Mouse (Mus musculus) spleen, postnatal 0 days (tissue): ENCODE data around the gene Tcte1. TPM values are rescaled to one million over a fixed set of nuclear protein-coding genes. Genes with fewer than 3 reads are reported as not detected.

ENCODE experiments used
- polyA plus RNA-seq: library from polyadenylated mRNA; unstranded; fragments of >200 nt; fragmentation: Nextera tagmentation; extraction: Ambion mirVana; gene quantifications from 2 replicates; pipeline ENCODE4 v1.2.1, GENCODE M21; 2015

Gene Tcte1
- polyA plus RNA-seq: not detected in 2 replicates

GRCm38 (mm10) chr17:45523263-45523662 lies at the start of gene Tcte1:
Tcte1 (plus strand) TSS chr17:45523434.

DNA sequence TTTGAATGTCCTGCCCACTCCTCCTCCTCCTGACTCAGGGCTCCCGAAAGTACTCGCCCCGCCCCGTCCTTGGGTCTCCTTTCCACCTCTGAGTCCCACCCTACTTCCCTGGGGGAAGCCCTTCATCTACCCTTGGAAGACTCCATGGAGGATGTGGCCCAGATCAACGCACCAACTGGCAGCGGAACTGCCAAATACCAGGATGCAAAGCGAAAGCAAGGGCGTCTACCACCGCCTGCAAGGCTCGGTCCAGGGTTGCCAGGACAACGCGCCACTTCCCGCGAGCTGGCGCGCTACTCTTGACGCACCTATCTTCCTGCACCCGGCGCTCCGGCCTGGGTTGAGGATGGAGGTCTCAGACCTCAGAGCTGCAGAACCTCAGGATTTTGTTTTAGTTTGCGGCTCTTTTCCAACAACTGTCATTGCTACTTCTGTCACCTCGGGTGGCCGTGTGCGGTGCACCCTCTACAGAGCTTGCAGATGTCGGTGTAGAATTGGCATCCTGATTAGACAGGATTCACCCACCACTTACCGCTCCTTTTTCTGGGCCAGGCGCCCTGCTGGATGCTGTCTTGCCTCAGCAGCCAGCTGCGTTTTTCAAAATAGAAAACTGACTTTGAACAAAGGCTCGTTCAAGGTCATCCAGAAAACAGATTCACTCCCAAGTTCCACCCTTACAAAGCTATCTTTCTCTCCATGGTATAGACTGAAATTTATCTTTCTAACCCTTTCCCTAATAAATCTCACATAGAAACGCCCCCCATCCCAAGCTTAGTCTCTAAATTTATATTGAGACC lies 48.4 kb upstream of the Tcte1 start, which contains the start of gene Spats1:
Spats1 (minus strand) TSS at position 747 of the 797 bp plus-strand sequence.

DNA sequence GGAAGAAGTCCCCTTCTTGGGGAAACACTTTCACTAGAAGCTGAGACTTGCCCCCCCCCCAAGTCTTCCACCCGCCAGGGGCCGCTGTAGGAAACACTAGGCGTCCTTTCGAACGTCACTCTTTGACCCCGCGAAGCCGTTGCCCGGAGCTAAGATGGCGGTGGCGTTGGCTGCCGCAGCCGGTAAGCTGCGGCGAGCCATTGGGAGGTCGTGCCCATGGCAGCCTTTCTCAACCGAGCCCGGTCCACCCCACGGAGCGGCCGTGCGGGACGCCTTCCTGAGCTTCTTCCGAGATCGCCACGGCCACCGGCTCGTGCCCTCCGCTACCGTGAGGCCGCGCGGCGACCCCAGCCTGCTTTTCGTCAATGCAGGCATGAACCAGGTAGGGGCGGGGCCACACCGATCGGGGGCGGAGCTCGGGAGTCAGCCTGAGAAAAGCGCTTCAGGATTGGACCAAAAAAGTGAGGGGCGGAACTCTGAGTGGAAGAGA lies 16.5 kb upstream of the Tcte1 start, which contains the start of gene Aars2:
Aars2 (plus strand) TSS at position 142 of the 490 bp plus-strand sequence.

DNA sequence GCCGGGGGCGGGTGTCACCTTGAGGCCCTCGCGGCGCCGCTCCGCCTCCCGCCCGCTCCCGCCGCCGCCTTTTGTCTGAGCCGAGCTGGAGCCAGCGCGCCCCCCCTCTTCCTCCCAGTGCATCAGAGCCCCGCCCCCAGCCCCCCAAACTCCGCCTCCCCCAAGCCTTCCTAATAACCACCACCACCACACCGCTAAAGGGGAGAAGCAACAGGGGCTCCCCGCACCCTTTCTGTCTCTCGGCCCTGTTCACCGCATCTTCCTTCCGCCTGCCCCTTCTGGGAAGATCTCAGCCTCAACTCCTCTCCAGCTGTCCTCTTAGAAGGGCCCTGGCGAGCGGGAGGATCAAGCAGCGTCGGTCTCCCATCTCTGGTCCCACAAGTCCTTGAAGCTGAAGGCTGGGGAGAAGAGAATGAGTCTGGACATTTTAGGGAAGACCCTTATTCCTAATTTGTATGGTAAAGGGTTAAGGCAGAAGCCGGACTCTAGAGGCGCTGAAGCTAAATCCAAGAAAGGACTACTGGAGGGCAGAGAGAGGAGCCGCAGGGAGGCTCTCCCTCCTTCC lies 26.5 kb downstream of the Tcte1 start, which contains the start of gene Tmem151b:
Tmem151b (minus strand) TSS at position 61 of the 565 bp plus-strand sequence.

DNA sequence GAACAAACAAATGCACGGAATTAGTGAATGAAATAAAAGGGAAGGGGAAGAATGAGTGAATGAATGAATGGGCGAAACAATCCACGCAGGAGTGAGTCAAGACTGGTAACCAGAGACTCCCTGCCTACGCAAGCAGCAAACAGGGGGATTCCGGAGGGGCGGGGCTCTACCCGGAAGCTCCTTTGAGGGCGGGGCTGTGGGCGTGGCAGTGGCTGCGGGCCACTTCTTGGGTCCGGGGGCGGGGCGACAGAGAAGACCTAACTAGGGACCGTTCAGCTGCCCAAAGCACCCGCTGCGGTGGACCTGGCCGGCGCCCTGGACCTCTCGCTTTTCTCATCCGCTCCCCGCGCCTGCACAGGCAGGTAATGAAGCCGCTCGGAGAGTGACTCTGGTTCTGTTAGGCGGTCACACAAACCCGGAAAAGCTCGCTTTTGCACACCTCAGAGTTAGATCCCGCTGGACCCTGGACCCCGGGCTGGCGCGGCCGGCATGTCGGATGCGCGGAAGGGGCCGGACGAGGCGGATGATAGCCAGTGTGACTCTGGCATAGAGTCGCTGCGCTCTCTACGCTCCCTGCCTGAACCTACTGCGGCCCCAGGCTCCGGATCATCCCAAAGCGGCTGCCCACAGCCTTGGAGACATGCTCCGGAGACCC lies 32.3 kb downstream of the Tcte1 start, which contains the start of gene Nfkbie:
Nfkbie (plus strand) TSS at position 252 of the 655 bp plus-strand sequence.

DNA sequence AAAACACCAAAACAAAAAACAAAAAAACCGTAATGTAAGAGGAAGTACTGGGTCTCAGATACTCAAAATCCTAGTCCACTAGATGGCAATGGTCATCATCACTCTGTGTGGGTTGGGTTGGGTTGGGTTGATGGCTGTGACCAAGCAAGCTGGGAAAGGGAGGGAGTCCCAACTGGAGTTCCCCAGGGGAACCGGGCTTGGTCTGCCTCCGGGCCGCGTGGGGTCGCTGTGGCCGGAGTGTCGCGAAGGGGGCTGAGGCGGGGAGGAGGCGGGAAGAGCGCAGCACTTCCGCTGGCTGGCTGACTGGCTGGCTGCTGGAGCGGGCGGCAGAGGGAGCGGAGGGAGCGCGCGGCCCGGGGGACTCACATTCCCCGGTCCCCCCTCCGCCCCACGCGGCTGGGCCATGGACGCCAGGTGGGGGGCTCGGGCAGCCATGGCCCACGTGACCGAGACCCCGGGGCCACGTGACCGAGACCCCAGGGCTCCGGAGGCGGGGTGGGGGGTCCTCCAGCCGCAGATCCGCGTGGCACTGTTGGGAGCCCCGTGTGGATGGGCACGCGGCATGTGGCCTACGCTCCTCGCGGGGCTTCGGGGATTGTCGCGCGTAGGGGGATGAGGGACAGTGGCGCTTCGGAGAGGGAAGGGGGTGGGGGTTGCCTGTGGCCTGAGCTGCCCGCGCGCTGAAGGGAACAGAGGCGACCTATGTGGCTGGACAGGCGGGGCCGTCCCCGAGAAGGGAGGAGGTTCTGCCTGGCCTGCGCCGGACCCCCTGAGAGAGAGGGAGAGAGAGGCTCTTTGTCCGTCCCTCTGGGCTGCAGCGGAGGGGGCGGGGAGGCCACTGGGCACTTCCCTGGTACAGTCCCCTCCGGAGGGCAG lies 40.7 kb downstream of the Tcte1 start, which contains the start of gene Slc35b2:
Slc35b2 (plus strand) TSS at position 220 of the 876 bp plus-strand sequence.

DNA sequence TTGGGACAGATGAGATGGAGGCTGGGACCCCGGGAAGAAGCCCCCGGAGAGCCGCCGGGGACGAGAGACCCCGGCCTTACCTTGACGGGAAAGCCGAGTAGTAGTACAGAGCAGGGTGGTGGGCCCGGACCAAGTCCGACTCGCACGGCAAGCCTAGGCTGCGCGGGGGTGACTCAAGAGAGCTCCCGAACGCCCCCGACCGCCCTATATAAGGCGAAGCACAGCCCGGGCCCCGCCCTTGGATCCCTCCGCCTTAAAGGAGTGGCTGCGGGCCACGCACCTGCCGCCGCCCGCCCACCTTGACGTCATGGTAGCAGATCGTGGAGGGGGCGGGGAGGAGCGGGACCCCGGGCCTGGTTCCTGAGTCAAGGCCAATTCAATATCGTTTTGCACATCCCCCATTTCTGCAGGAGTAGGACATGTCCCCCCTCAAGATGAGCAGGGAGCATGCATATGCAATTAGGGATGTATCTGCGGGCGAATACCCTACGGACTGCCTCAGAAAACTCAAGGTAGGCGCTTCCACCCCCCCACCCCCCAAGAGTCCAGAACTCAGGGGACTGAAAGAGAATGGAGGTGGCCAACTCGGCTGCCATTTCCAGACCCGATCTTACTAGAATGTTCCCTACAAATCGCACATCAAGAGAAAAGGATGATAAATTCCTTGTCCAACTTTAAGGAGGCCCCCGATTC lies 50.0 kb downstream of the Tcte1 start, which contains the start of gene Hsp90ab1:
Hsp90ab1 (minus strand) TSS at position 185 of the 693 bp plus-strand sequence.

Other genes starting within 250 kb of the Tcte1 start
- 47.0 and 47.8 TPM in 2 replicates for gene Cdc5l, start 89.7 kb upstream of the Tcte1 start, polyA plus RNA-seq
- 0.27 and 0.49 TPM in 2 replicates for gene Spats1, start 48.0 kb upstream of the Tcte1 start, polyA plus RNA-seq
- 4.8 and 5.2 TPM in 2 replicates for gene Aars2, start 16.6 kb upstream of the Tcte1 start, polyA plus RNA-seq
- gene Tmem151b, start 26.2 kb downstream of the Tcte1 start, polyA plus RNA-seq: 0.13 TPM in 2 replicates
- gene Nfkbie, start 32.3 kb downstream of the Tcte1 start, polyA plus RNA-seq: 3.7 and 6.2 TPM in 2 replicates
- 51.8 and 57.2 TPM in 2 replicates for gene Slc35b2, start 40.4 kb downstream of the Tcte1 start, polyA plus RNA-seq
- gene Hsp90ab1, start 49.8 kb downstream of the Tcte1 start, polyA plus RNA-seq: 776 and 792 TPM in 2 replicates
- gene Slc29a1, start 76.2 kb downstream of the Tcte1 start, polyA plus RNA-seq: 221 and 224 TPM in 2 replicates
- gene Mymx, start 78.7 kb downstream of the Tcte1 start, polyA plus RNA-seq: 0.35 TPM in 1 of 2 replicates, not detected in the other
- gene Capn11, start 135.9 kb downstream of the Tcte1 start, polyA plus RNA-seq: 0.05 and 0.15 TPM in 2 replicates
- 128 and 137 TPM in 2 replicates for gene Mrpl14, start 162.9 kb downstream of the Tcte1 start, polyA plus RNA-seq
- gene Tmem63b, start 163.5 kb downstream of the Tcte1 start, polyA plus RNA-seq: 5.7 and 7.3 TPM in 2 replicates
- not detected in 2 replicates for gene 1600014C23Rik, start 210.4 kb downstream of the Tcte1 start, polyA plus RNA-seq